Mouse (Mus musculus) large intestine, adult 2 months (tissue): ENCODE measurements around the gene Cachd1. TPM values are rescaled to one million over a fixed set of nuclear protein-coding genes. Genes with fewer than 3 reads are reported as not detected.
A peak's percentile ranks its signal among the peaks of the same experiment; 100 is the strongest.

Source experiments
- DNase-seq: peaks from one replicate; pipeline ENCODE4 v3.0.0-alpha.2; 2012; ENCODE audit warnings: low read depth, low spot score
- WGBS: fragments of 180-500 bp; shearing (Covaris S2); methylation state at CpG from one replicate; pipeline ENCODE4 v1.1.7; 2018; 5-methylcytosine and 5-hydroxymethylcytosine counted together
- polyA plus RNA-seq: library from polyadenylated mRNA; depleted of rRNA; stranded (reverse); fragments of >200 nt; gene quantifications from 2 replicates; pipeline ENCODE4 v1.2.3, GENCODE M21; 2012; rRNA removed

Gene Cachd1
- polyA plus RNA-seq: 27.6 and 33.0 TPM in 2 replicates

- 1% methylated on average over 50 of the region's 50 CpGs for WGBS
- DNase-seq: no peak
Measured at GRCm38 (mm10) chr4:100776043-100776870, at the start of gene Cachd1. Cachd1 (plus strand) TSS chr4:100776675.

GRCm38 (mm10) chr4:100728896-100729479 is 47.5 kb upstream of the Cachd1 start:
- peak; percentile 50 for DNase-seq
- WGBS: 26% methylated on average over 5 of the region's 5 CpGs

GRCm38 (mm10) chr4:100735098-100735935 is 41.2 kb upstream of the Cachd1 start:
- WGBS: 59% methylated on average over 9 of the region's 9 CpGs
- no peak for DNase-seq

- WGBS: 92% methylated on average over 9 of the region's 9 CpGs
Measured at GRCm38 (mm10) chr4:100735936-100736349, 40.5 kb upstream of the Cachd1 start.

GRCm38 (mm10) chr4:100743615-100744014 is 32.9 kb upstream of the Cachd1 start:
- no peak for DNase-seq
- 91% methylated on average over 8 of the region's 8 CpGs for WGBS

More at GRCm38 (mm10) chr4:100735936-100736349, 40.5 kb upstream of the Cachd1 start:
- DNase-seq: no peak

GRCm38 (mm10) chr4:100752278-100752677 is 24.2 kb upstream of the Cachd1 start:
- 52% methylated on average over 2 of the region's 2 CpGs for WGBS

GRCm38 (mm10) chr4:100755632-100756031 is 20.8 kb upstream of the Cachd1 start:
- DNase-seq: no peak
- WGBS: 70% methylated on average over 8 of the region's 8 CpGs

More at GRCm38 (mm10) chr4:100752278-100752677, 24.2 kb upstream of the Cachd1 start:
- DNase-seq: no peak

GRCm38 (mm10) chr4:100756499-100756898 is 20.0 kb upstream of the Cachd1 start:
- DNase-seq: no peak

- WGBS: 88% methylated on average over 6 of the region's 6 CpGs
Measured at GRCm38 (mm10) chr4:100758265-100758898, 18.1 kb upstream of the Cachd1 start.

GRCm38 (mm10) chr4:100759603-100760002 is 16.9 kb upstream of the Cachd1 start:
- WGBS: 38% methylated on average over 1 of the region's 1 CpGs
- DNase-seq: no peak

More at GRCm38 (mm10) chr4:100758265-100758898, 18.1 kb upstream of the Cachd1 start:
- no peak for DNase-seq

GRCm38 (mm10) chr4:100760416-100760815 is 16.1 kb upstream of the Cachd1 start:
- DNase-seq: no peak
- WGBS: 33% methylated on average over 5 of the region's 5 CpGs

GRCm38 (mm10) chr4:100768606-100769005 is 7.9 kb upstream of the Cachd1 start:
- peak; percentile 99 for DNase-seq
- 21% methylated on average over 3 of the region's 3 CpGs for WGBS

- WGBS: under 1% methylated on average over 68 of the region's 68 CpGs
- no peak for DNase-seq
Measured at GRCm38 (mm10) chr4:100776871-100777375, 448 bp downstream of the Cachd1 start.

GRCm38 (mm10) chr4:100777376-100778041 is 1.0 kb downstream of the Cachd1 start:
- DNase-seq: no peak
- 1% methylated on average over 42 of the region's 42 CpGs for WGBS

GRCm38 (mm10) chr4:100778082-100778481 is 1.6 kb downstream of the Cachd1 start:
- 10% methylated on average over 16 of the region's 16 CpGs for WGBS

GRCm38 (mm10) chr4:100779023-100779422 is 2.5 kb downstream of the Cachd1 start:
- WGBS: 38% methylated on average over 4 of the region's 4 CpGs
- DNase-seq: no peak

More at GRCm38 (mm10) chr4:100778082-100778481, 1.6 kb downstream of the Cachd1 start:
- no peak for DNase-seq

- 36% methylated on average over 5 of the region's 5 CpGs for WGBS
- no peak for DNase-seq
Measured at GRCm38 (mm10) chr4:100779695-100780094, 3.2 kb downstream of the Cachd1 start.

- 53% methylated on average over 6 of the region's 6 CpGs for WGBS
- DNase-seq: no peak
Measured at GRCm38 (mm10) chr4:100780911-100781310, 4.4 kb downstream of the Cachd1 start.

- no peak for DNase-seq
Measured at GRCm38 (mm10) chr4:100782348-100782747, 5.9 kb downstream of the Cachd1 start.

More at GRCm38 (mm10) chr4:100782348-100782747, 5.9 kb downstream of the Cachd1 start:
- WGBS: 33% methylated on average over 8 of the region's 8 CpGs
